Mouse (Mus musculus): Measurements from ENCODE around the gene Isg20l2. TPM values are rescaled to one million over a fixed set of nuclear protein-coding genes. Genes with fewer than 3 reads are reported as not detected.
A peak's percentile ranks its signal among the peaks of the same experiment; 100 is the strongest.

Gene Isg20l2
- polyA plus RNA-seq, 1 experiment: 14.3 TPM

DNA sequence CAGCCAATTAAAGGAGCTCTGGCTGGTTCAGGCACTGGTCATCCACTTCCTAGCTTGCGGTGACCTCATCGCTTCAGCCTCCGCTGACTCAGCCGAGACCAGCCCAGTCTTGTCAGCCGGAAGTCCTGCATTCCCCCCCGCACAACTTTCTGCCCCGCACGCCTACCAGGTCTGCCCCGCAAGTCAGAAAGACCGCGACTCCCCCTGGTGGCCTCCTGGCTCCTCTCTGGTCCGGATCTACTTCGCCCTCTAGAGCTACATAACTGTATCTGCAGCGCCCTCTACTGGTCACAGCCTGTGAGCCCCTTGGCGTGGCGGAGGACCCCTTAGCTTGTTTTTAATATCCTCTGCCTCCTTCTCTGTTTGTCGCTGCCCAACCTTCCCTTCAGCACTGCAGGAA is 56.8 kb downstream of the Isg20l2 start:
- peaks cover 18% of the 10 kb centered on the region; the same call in 1 of the 2 replicates for H3K4me1 ChIP-seq (ENCODE audit: control insufficient read depth, insufficient read depth, insufficient read length)
- no peaks in the 10 kb centered on the region for H3K36me3 ChIP-seq (ENCODE audit: control insufficient read depth, insufficient read depth, low read length)
- no peak overlapping the region for H3K4me3 ChIP-seq (ENCODE audit: extremely low read depth, insufficient read depth, insufficient read length)
- H3K27ac ChIP-seq (ENCODE audit: insufficient read depth, low read length): no peak overlapping the region
- TF ChIP-seq POLR2A (IDR thresholded peaks at IDR 0.05; ENCODE audit: low read depth, low read length): no peak
- TF ChIP-seq CTCF (IDR thresholded peaks at IDR 0.05; ENCODE audit: extremely low read depth, insufficient read depth, insufficient read length, insufficient replicate concordance): peak; percentile 95
- no peaks in the 10 kb centered on the region for H3K27me3 ChIP-seq (ENCODE audit: control insufficient read depth, insufficient read depth, low read length)
- WGBS: under 1% methylated on average over 17 of the region's 17 CpGs
- peak; percentile 79 to 81 for DNase-seq (ENCODE audit: low read depth in 1 of 2, low spot score in 2 of 2)

DNA sequence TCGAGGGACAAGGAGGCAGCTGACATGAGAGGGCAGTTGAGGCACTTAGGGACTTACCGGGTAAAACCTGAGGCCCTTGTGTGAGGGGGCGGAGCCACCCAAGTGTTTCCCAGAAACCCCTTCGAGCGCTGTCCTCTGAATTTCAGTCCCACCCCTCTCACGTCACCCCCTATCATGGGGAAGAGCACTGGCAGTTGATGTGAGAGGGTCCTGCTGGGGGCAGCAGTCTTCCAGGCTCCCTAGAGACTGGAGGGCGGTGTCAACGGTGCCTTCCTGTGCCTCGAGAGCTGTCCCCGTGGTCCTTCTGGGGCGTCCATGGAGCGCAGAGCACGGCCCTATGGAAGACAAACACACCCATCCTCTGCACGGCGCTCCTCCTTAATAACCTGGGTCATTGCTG is 57.5 kb downstream of the Isg20l2 start:
- WGBS: 2% methylated on average over 15 of the region's 15 CpGs
- H3K27me3 ChIP-seq (ENCODE audit: control insufficient read depth, insufficient read depth, low read length): no peaks in the 10 kb centered on the region
- H3K4me1 ChIP-seq (ENCODE audit: control insufficient read depth, insufficient read depth, insufficient read length): peaks cover 14% of the 10 kb centered on the region; the same call in 1 of the 2 replicates
- peak in 1 of 2 experiments; percentile 9 for DNase-seq (ENCODE audit: low read depth in 1 of 2, low spot score in 2 of 2)
- no peaks in the 10 kb centered on the region for H3K36me3 ChIP-seq (ENCODE audit: control insufficient read depth, insufficient read depth, low read length)
- H3K4me3 ChIP-seq (ENCODE audit: extremely low read depth, insufficient read depth, insufficient read length): peak overlapping the region; percentile 11; the same call in 1 of the 2 replicates
- no peak overlapping the region for H3K27ac ChIP-seq (ENCODE audit: insufficient read depth, low read length)
- TF ChIP-seq CTCF (IDR thresholded peaks at IDR 0.05; ENCODE audit: extremely low read depth, insufficient read depth, insufficient read length, insufficient replicate concordance): no peak
- no peak for TF ChIP-seq POLR2A (IDR thresholded peaks at IDR 0.05; ENCODE audit: low read depth, low read length)

DNA sequence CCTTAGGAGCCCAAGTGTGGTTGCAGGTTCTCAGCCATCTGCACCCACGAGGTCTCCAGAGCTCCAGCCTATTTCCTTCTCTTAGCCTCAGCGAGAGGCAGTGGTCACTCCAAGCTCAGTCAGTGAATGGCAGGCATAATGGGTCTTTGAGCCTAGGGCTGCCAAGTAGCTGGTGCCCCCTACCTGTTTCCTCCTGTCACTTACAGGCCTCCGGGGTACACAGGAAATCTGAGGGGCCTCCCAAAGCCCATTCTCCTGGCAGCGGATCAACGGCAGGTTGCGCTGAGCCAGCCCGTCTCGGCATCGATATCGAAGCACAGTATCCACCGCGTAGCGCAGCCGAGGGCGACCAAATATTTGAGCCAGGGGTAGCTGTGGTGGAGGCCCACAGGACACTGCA is 58.0 kb downstream of the Isg20l2 start:
- Histone ChIP-seq H3K4me1 (ENCODE audit: control insufficient read depth, insufficient read depth, insufficient read length) (peaks cover 9% of the 10 kb centered on the region; the same call in 1 of the 2 replicates), H3K27ac (ENCODE audit: insufficient read depth, low read length) (no peak overlapping the region), H3K36me3 (ENCODE audit: control insufficient read depth, insufficient read depth, low read length) (no peaks in the 10 kb centered on the region), H3K4me3 (ENCODE audit: extremely low read depth, insufficient read depth, insufficient read length) (no peak overlapping the region), H3K27me3 (ENCODE audit: control insufficient read depth, insufficient read depth, low read length) (no peaks in the 10 kb centered on the region)
- TF ChIP-seq POLR2A (IDR thresholded peaks at IDR 0.05; ENCODE audit: low read depth, low read length): no peak
- TF ChIP-seq CTCF (IDR thresholded peaks at IDR 0.05; ENCODE audit: extremely low read depth, insufficient read depth, insufficient read length, insufficient replicate concordance): no peak; the same call in 1 of the 2 replicates
- no peak for DNase-seq (ENCODE audit: low read depth in 1 of 2, low spot score in 2 of 2)
- 2% methylated on average over 15 of the region's 15 CpGs for WGBS

DNA sequence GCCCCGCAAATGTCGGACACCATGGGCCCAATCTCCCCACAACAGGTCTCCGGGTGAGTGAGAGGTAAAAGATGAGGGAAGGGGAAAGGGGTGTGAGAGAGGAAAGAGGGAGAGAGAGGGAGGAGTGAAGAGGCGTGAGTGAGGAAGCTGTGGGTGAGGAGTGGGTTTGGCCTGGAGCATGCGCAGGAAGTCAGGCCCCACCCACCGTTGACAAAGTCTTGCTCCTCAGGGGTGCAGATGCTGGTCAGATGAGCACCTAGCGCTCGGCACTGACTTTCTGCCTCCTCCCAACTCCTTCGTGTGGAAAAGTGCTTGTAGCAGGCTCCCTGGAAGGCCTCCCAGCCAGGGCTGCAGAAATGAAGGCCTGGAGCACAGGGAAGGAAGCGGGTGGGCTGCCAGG is 59.8 kb downstream of the Isg20l2 start:
- H3K27me3 ChIP-seq (ENCODE audit: control insufficient read depth, insufficient read depth, low read length): no peaks in the 10 kb centered on the region; the same call in 1 of the 2 replicates
- no peak for DNase-seq (ENCODE audit: low read depth in 1 of 2, low spot score in 2 of 2)
- TF ChIP-seq CTCF (IDR thresholded peaks at IDR 0.05; ENCODE audit: extremely low read depth, insufficient read depth, insufficient read length, insufficient replicate concordance) (no peak), POLR2A (IDR thresholded peaks at IDR 0.05; ENCODE audit: low read depth, low read length) (no peak)
- 31% methylated on average over 10 of the region's 10 CpGs for WGBS
- no peaks in the 10 kb centered on the region for H3K36me3 ChIP-seq (ENCODE audit: control insufficient read depth, insufficient read depth, low read length)
- H3K4me3 ChIP-seq (ENCODE audit: extremely low read depth, insufficient read depth, insufficient read length): no peak overlapping the region
- H3K4me1 ChIP-seq (ENCODE audit: control insufficient read depth, insufficient read depth, insufficient read length): peaks cover 2% of the 10 kb centered on the region; the same call in 1 of the 2 replicates
- no peak overlapping the region for H3K27ac ChIP-seq (ENCODE audit: insufficient read depth, low read length)

Other genes starting within 250 kb of the Isg20l2 start
- 0.09 and 0.25 TPM in 2 replicates for gene Lrrc71, start 181.7 kb upstream of the Isg20l2 start, polyA plus RNA-seq (2012; rRNA removed)
- gene Ntrk1, start 135.2 kb upstream of the Isg20l2 start, polyA plus RNA-seq (2012; rRNA removed): 0.09 and 0.14 TPM in 2 replicates
- gene Insrr, start 133.4 kb upstream of the Isg20l2 start, polyA plus RNA-seq (2012; rRNA removed): 0.25 and 0.42 TPM in 2 replicates
- gene Pear1, start 106.0 kb upstream of the Isg20l2 start, polyA plus RNA-seq (2012; rRNA removed): 63.8 and 65.8 TPM in 2 replicates
- 27.4 and 29.1 TPM in 2 replicates for gene Sh2d2a, start 83.6 kb upstream of the Isg20l2 start, polyA plus RNA-seq (2012; rRNA removed)
- 23.3 and 23.4 TPM in 2 replicates for gene Prcc, start 44.7 kb upstream of the Isg20l2 start, polyA plus RNA-seq (2012; rRNA removed)
- 43.6 and 50.0 TPM in 2 replicates for gene Hdgf, start 24.0 kb upstream of the Isg20l2 start, polyA plus RNA-seq (2012; rRNA removed)
- 24.3 and 34.6 TPM in 2 replicates for gene Mrpl24, start 10.8 kb upstream of the Isg20l2 start, polyA plus RNA-seq (2012; rRNA removed)
- gene Rrnad1, start 403 bp downstream of the Isg20l2 start, polyA plus RNA-seq (2012; rRNA removed): 35.6 and 36.7 TPM in 2 replicates
- gene Crabp2, start 18.4 kb downstream of the Isg20l2 start, polyA plus RNA-seq (2012; rRNA removed): 0.08 TPM in 1 of 2 replicates, not detected in the other
- 1.2 and 1.7 TPM in 2 replicates for gene Nes, start 40.8 kb downstream of the Isg20l2 start, polyA plus RNA-seq (2012; rRNA removed)
- gene Bcan, start 69.9 kb downstream of the Isg20l2 start, polyA plus RNA-seq (2012; rRNA removed): 0.11 TPM in 1 of 2 replicates, not detected in the other
- not detected in 2 replicates for gene Hapln2, start 97.3 kb downstream of the Isg20l2 start, polyA plus RNA-seq (2012; rRNA removed)
- 5.0 and 5.2 TPM in 2 replicates for gene Gpatch4, start 112.8 kb downstream of the Isg20l2 start, polyA plus RNA-seq (2012; rRNA removed)
- 30.0 and 32.1 TPM in 2 replicates for gene Naxe, start 128.2 kb downstream of the Isg20l2 start, polyA plus RNA-seq (2012; rRNA removed)
- not detected in 2 replicates for gene Ttc24, start 148.0 kb downstream of the Isg20l2 start, polyA plus RNA-seq (2012; rRNA removed)
- gene Iqgap3, start 151.7 kb downstream of the Isg20l2 start, polyA plus RNA-seq (2012; rRNA removed): 4.3 and 5.0 TPM in 2 replicates
- gene Mef2d, start 212.1 kb downstream of the Isg20l2 start, polyA plus RNA-seq (2012; rRNA removed): 119 and 142 TPM in 2 replicates